Comparison of ENCODE assay signal across 8 mouse cellular contexts in genomic region chr2:49744251-49745093, GRCm38 (mm10). TPM values are rescaled to one million over a fixed set of nuclear protein-coding genes. Genes with fewer than 3 reads are reported as not detected.
DNase-seq lines count a peak whose midpoint lies in the region; ATAC-seq lines count a peak whose summit lies in the region.

No protein-coding gene starts in this region.

- no peak overlapping the region for H3K27ac ChIP-seq in liver, embryonic 16.5 days (ENCODE audit: low read length)
- no peak overlapping the region for H3K27ac ChIP-seq in liver, embryonic 12.5 days
- H3K27ac ChIP-seq in forebrain, embryonic 16.5 days (ENCODE audit: low read length) = peak overlapping the region; percentile 49

- 0 out of 2 replicates have a peak, but pooled peaks have one; percentile 16 for ATAC-seq in liver, embryonic 16.5 days (ENCODE audit: low read depth)
- ATAC-seq in liver, embryonic 12.5 days = no peak
- 0 out of 2 replicates have a peak, but pooled peaks have one; percentile 7 for ATAC-seq in forebrain, embryonic 16.5 days
- peak; percentile 42; the same call in 1 of the 2 replicates for ATAC-seq in neutrophil, adult 5-6 weeks (ENCODE audit: extremely low read depth, insufficient number of reproducible peaks, low FRiP score, poor library complexity, severe bottlenecking)

- peak; percentile 75 for DNase-seq in adrenal gland, adult 2 months
- DNase-seq in adrenal gland, adult 8-10 months = no peak
- DNase-seq in ovary, postnatal 36 days (ENCODE audit: low spot score) = no peak
- no peak for DNase-seq in layer of hippocampus, postnatal 25 days (ENCODE audit: extremely low spot score in 1 of 2, low spot score in 1 of 2)

- no peaks in the 10 kb centered on the region for H3K4me1 ChIP-seq in liver, embryonic 16.5 days (ENCODE audit: control insufficient read depth, low read depth, low read length)
- no peaks in the 10 kb centered on the region; the same call in 1 of the 2 replicates for H3K4me1 ChIP-seq in liver, embryonic 12.5 days
- peaks cover 41% of the 10 kb centered on the region for H3K4me1 ChIP-seq in forebrain, embryonic 16.5 days (replicated peaks; ENCODE audit: control insufficient read depth, insufficient read depth, low read length)

- H3K36me3 ChIP-seq in liver, embryonic 16.5 days (ENCODE audit: control insufficient read depth, insufficient read depth) = no peaks in the 10 kb centered on the region
- H3K36me3 ChIP-seq in liver, embryonic 12.5 days = no peaks in the 10 kb centered on the region
- peaks cover 15% of the 10 kb centered on the region for H3K36me3 ChIP-seq in forebrain, embryonic 16.5 days (ENCODE audit: control insufficient read depth, insufficient read depth)

- no peaks in the 10 kb centered on the region for H3K9me3 ChIP-seq in liver, embryonic 16.5 days (replicated peaks; ENCODE audit: control insufficient read depth, low read length)
- no peaks in the 10 kb centered on the region for H3K9me3 ChIP-seq in liver, embryonic 12.5 days (replicated peaks)
- H3K9me3 ChIP-seq in forebrain, embryonic 16.5 days (ENCODE audit: control insufficient read depth, low read length) = no peaks in the 10 kb centered on the region

- 48% methylated on average over 11 of the region's 11 CpGs for WGBS in liver, embryonic 16.5 days (ENCODE audit: insufficient replicate concordance)
- 47% methylated on average over 11 of the region's 11 CpGs for WGBS in liver, embryonic 12.5 days (ENCODE audit: insufficient replicate concordance)
- WGBS in forebrain, embryonic 16.5 days = 60% methylated on average over 11 of the region's 11 CpGs

- H3K27me3 ChIP-seq in liver, embryonic 16.5 days (ENCODE audit: control insufficient read depth, insufficient read depth, low read depth, low read length) = no peaks in the 10 kb centered on the region
- no peaks in the 10 kb centered on the region for H3K27me3 ChIP-seq in liver, embryonic 12.5 days (replicated peaks)
- H3K27me3 ChIP-seq in forebrain, embryonic 16.5 days (replicated peaks; ENCODE audit: control insufficient read depth, insufficient read depth, low read length) = no peaks in the 10 kb centered on the region

- H3K4me3 ChIP-seq in liver, embryonic 16.5 days (ENCODE audit: low read depth, low read length) = no peak overlapping the region
- H3K4me3 ChIP-seq in liver, embryonic 12.5 days = no peak overlapping the region
- H3K4me3 ChIP-seq in forebrain, embryonic 16.5 days (replicated peaks; ENCODE audit: low read length) = no peak overlapping the region

- no peak overlapping the region for H3K9ac ChIP-seq in liver, embryonic 16.5 days (ENCODE audit: low read depth, low read length)
- H3K9ac ChIP-seq in liver, embryonic 12.5 days = no peak overlapping the region
- no peak overlapping the region for H3K9ac ChIP-seq in forebrain, embryonic 16.5 days (replicated peaks; ENCODE audit: low read depth, low read length)

- no peak overlapping the region for H3K4me2 ChIP-seq in liver, embryonic 16.5 days (ENCODE audit: low read depth, low read length)
- H3K4me2 ChIP-seq in liver, embryonic 12.5 days = no peak overlapping the region
- no peak overlapping the region for H3K4me2 ChIP-seq in forebrain, embryonic 16.5 days (ENCODE audit: low read length)

RNA-seq across cellular contexts. Expression of gene Lypd6b, which starts 43.0 kb away (rescaled TPM):
- total RNA-seq in adrenal gland, adult 2 months (2021) = 1 to 10 TPM in 1 of 2 experiments, not detected in 1; 1.1 TPM
- polyA plus RNA-seq in adrenal gland, adult 2 months (2012; rRNA removed) = 0.06 TPM in 1 of 2 replicates, not detected in the other
- under 1 TPM in 3 of 4 experiments, not detected in 1; 0.24 to 0.52 (median 0.24) TPM for total RNA-seq in adrenal gland, adult 8-10 months (2022)
- 0.04 TPM in 1 of 2 replicates, not detected in the other for polyA plus RNA-seq in liver, embryonic 16.5 days (2015; fragmentation: Nextera tagmentation; extraction: Ambion mirVana)
- polyA plus RNA-seq in liver, embryonic 12.5 days (2016; fragmentation: Nextera tagmentation; extraction: Ambion mirVana) = 0.12 TPM in 1 of 2 replicates, not detected in the other
- polyA plus RNA-seq in forebrain, embryonic 16.5 days (2015; fragmentation: Nextera tagmentation; extraction: Ambion mirVana) = 8.7 and 12.4 TPM in 2 replicates
- 7.4 and 11.7 TPM in 2 replicates for total RNA-seq in neutrophil, adult 5-6 weeks (2017)
- total RNA-seq in layer of hippocampus, postnatal 25 days (2021) = 1 to 10 TPM; 4.2 to 4.3 TPM
